Mouse (Mus musculus): Measurements from ENCODE around the gene Slc35b1.

DNA sequence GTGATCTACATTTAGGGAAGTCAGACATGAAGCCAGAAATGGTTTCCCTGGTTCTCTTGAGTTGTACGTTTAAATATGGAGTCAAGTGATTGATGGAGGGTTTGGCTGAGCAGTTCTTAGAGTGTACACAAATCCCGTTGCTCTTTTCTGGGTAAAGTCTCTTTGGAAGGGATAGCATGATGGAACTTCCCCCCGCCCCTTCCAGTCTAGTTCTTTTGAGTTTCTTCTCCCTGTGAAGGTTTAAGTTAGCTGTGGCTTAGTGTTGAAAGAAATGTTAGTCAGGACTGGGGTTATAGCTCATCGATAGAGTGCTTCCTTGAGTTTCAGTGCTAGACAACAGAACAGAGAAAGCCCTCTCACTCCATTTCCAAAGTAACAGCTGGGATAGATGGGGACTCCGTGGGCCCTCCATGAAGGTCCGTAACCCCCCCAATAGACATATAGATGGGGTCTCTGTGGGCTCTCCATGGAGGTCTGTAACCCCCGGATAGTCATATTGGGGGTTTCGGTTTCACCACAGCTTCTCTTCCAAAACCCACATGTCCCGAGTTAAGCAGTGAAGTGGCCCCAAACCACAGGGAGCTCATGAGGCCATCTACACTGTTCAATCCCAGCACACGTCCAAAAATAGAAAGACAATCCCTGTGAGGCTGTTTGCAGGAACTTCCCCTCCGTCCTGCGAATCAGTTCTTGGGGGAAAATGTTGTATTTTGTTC lies 29.4 kb upstream of the Slc35b1 start:
- TF ChIP-seq CTCF (IDR thresholded peaks at IDR 0.05; ENCODE audit: extremely low read depth, insufficient read depth, low read length), result no peak
- no peak for TF ChIP-seq POLR2A (IDR thresholded peaks at IDR 0.05; ENCODE audit: extremely low read depth, insufficient read depth, low read length)

Measured in cortical plate, adult 2 months (tissue).